Mouse (Mus musculus) stomach, postnatal 0 days (tissue): ENCODE results near the gene Rps11.

Experiments
- CTCF ChIP-seq: IDR thresholded peaks from 2 replicates; pipeline ENCODE4 v1.5.1; 2016; ENCODE audit warnings: antibody characterized with exemption, low read depth, mild to moderate bottlenecking, moderate library complexity
- EP300 ChIP-seq: optimal IDR thresholded peaks from 2 replicates; pipeline ENCODE3; 2016; ENCODE audit warnings: antibody characterized with exemption

DNA sequence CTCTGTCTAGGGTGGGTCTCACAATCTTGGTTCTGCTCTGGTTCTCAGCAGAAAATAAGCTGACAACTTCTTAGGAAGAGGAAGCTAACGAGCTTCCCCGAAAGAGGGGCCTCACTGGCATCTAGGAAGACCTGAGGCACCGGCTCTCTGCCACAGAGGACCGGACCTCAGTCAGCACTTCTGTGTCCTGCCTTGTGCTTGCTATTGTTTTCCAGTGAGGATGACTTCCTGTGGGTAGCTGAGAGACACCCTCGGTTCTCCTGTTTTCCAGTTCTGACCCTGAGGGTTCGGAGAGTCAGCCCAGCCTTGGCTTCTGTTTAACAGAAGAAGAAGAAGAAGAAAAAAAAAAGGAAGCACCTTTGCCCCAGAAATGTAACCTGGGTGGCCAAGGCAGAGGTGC, 26.8 kb downstream of the Rps11 start:
- no peak for TF ChIP-seq CTCF
- TF ChIP-seq EP300, result no peak
